In genomic region chr4:154499701-154500523, GRCm38 (mm10) we compare ENCODE assay signal across 8 mouse cellular contexts.
DNase-seq lines count a peak whose midpoint lies in the region; ATAC-seq lines count a peak whose summit lies in the region.

No protein-coding gene starts in this region.

- H3K4me2 ChIP-seq in forebrain, embryonic 12.5 days, result peak overlapping the region; percentile 41
- peak overlapping the region; percentile 32 for H3K4me2 ChIP-seq in heart, embryonic 13.5 days
- peak overlapping the region; percentile 38 for H3K4me2 ChIP-seq in kidney, embryonic 15.5 days
- peak overlapping the region; percentile 14; the same call in 1 of the 2 replicates for H3K4me2 ChIP-seq in midbrain, embryonic 11.5 days
- H3K4me2 ChIP-seq in stomach, embryonic 15.5 days, result peak overlapping the region; percentile 39

- H3K4me3 ChIP-seq in forebrain, embryonic 12.5 days (replicated peaks), result no peak overlapping the region
- H3K4me3 ChIP-seq in heart, embryonic 13.5 days, result no peak overlapping the region
- no peak overlapping the region for H3K4me3 ChIP-seq in kidney, embryonic 15.5 days (replicated peaks)
- H3K4me3 ChIP-seq in limb, embryonic 10.5 days, result peak overlapping the region; percentile 11; the same call in 1 of the 2 replicates
- H3K4me3 ChIP-seq in midbrain, embryonic 11.5 days (ENCODE audit: low read depth, low read length), result no peak overlapping the region
- H3K4me3 ChIP-seq in stomach, embryonic 15.5 days (replicated peaks), result peak overlapping the region; percentile 6; the same call in 1 of the 2 replicates

- 7% methylated on average over 28 of the region's 29 CpGs for WGBS in forebrain, embryonic 12.5 days
- WGBS in heart, embryonic 13.5 days, result 48% methylated on average over 29 of the region's 29 CpGs
- WGBS in kidney, embryonic 15.5 days, result 29% methylated on average over 29 of the region's 29 CpGs
- WGBS in limb, embryonic 10.5 days, result 51% methylated on average over 29 of the region's 29 CpGs
- 31% methylated on average over 29 of the region's 29 CpGs for whole genome bisulfite sequencing in midbrain, embryonic 11.5 days
- WGBS in stomach, embryonic 15.5 days, result 32% methylated on average over 29 of the region's 29 CpGs

- H3K4me1 ChIP-seq in forebrain, embryonic 12.5 days, result peaks cover 83% of the 10 kb centered on the region
- H3K4me1 ChIP-seq in heart, embryonic 13.5 days, result peaks cover 91% of the 10 kb centered on the region
- peaks cover 73% of the 10 kb centered on the region for H3K4me1 ChIP-seq in kidney, embryonic 15.5 days
- H3K4me1 ChIP-seq in limb, embryonic 10.5 days, result peaks cover 91% of the 10 kb centered on the region
- peaks cover 59% of the 10 kb centered on the region for H3K4me1 ChIP-seq in midbrain, embryonic 11.5 days (ENCODE audit: control insufficient read depth, insufficient read depth, low read length)
- H3K4me1 ChIP-seq in stomach, embryonic 15.5 days, result peaks cover 62% of the 10 kb centered on the region

- peak overlapping the region; percentile 94 for H3K27ac ChIP-seq in forebrain, embryonic 12.5 days
- H3K27ac ChIP-seq in heart, embryonic 13.5 days (replicated peaks), result peak overlapping the region; percentile 77
- H3K27ac ChIP-seq in kidney, embryonic 15.5 days, result peak overlapping the region; percentile 75
- no peak overlapping the region; the same call in 1 of the 2 replicates for H3K27ac ChIP-seq in limb, embryonic 10.5 days
- H3K27ac ChIP-seq in midbrain, embryonic 11.5 days (ENCODE audit: low read depth, low read length), result no peak overlapping the region
- H3K27ac ChIP-seq in stomach, embryonic 15.5 days, result peak overlapping the region; percentile 81

- no peaks in the 10 kb centered on the region for H3K36me3 ChIP-seq in forebrain, embryonic 12.5 days (replicated peaks)
- H3K36me3 ChIP-seq in heart, embryonic 13.5 days, result no peaks in the 10 kb centered on the region
- no peaks in the 10 kb centered on the region for H3K36me3 ChIP-seq in kidney, embryonic 15.5 days
- peaks cover 4% of the 10 kb centered on the region; the same call in 1 of the 2 replicates for H3K36me3 ChIP-seq in limb, embryonic 10.5 days
- H3K36me3 ChIP-seq in midbrain, embryonic 11.5 days (ENCODE audit: control insufficient read depth, insufficient read depth, low read length), result no peaks in the 10 kb centered on the region
- no peaks in the 10 kb centered on the region for H3K36me3 ChIP-seq in stomach, embryonic 15.5 days

- peaks cover 40% of the 10 kb centered on the region for H3K27me3 ChIP-seq in forebrain, embryonic 12.5 days
- peaks cover 43% of the 10 kb centered on the region for H3K27me3 ChIP-seq in heart, embryonic 13.5 days (replicated peaks)
- peaks cover 80% of the 10 kb centered on the region for H3K27me3 ChIP-seq in kidney, embryonic 15.5 days
- H3K27me3 ChIP-seq in limb, embryonic 10.5 days (ENCODE audit: low read depth, poor library complexity, severe bottlenecking), result peaks cover 25% of the 10 kb centered on the region
- H3K27me3 ChIP-seq in midbrain, embryonic 11.5 days (ENCODE audit: control insufficient read depth, insufficient read depth, low read length), result peaks cover 47% of the 10 kb centered on the region
- H3K27me3 ChIP-seq in stomach, embryonic 15.5 days (replicated peaks), result no peaks in the 10 kb centered on the region

- peak; percentile 62 for DNase-seq in cerebellum, adult 8-10 months
- DNase-seq in limb, embryonic 10.5 days (ENCODE audit: low spot score), result no peak
- DNase-seq in midbrain, embryonic 11.5 days (ENCODE audit: low spot score, missing footprints), result peak; percentile 93
- DNase-seq in thymus, postnatal 25 days, result no peak

- ATAC-seq in forebrain, embryonic 12.5 days (ENCODE audit: low FRiP score), result peak; percentile 84
- ATAC-seq in heart, embryonic 13.5 days (ENCODE audit: extremely low read depth, insufficient number of reproducible peaks, low FRiP score, low TSS enrichment), result no peak
- ATAC-seq in kidney, embryonic 15.5 days (replicated peaks; ENCODE audit: low FRiP score), result peak; percentile 78
- peak; percentile 70 for ATAC-seq in midbrain, embryonic 11.5 days (ENCODE audit: low FRiP score)
- ATAC-seq in stomach, embryonic 15.5 days (ENCODE audit: insufficient read depth, low FRiP score, low read depth), result peak; percentile 54; the same call in 1 of the 2 replicates

- no peaks in the 10 kb centered on the region for H3K9me3 ChIP-seq in forebrain, embryonic 12.5 days
- H3K9me3 ChIP-seq in heart, embryonic 13.5 days, result no peaks in the 10 kb centered on the region
- no peaks in the 10 kb centered on the region for H3K9me3 ChIP-seq in kidney, embryonic 15.5 days (replicated peaks)
- no peaks in the 10 kb centered on the region for H3K9me3 ChIP-seq in limb, embryonic 10.5 days (replicated peaks)
- H3K9me3 ChIP-seq in midbrain, embryonic 11.5 days (ENCODE audit: control insufficient read depth, low read length), result no peaks in the 10 kb centered on the region
- no peaks in the 10 kb centered on the region for H3K9me3 ChIP-seq in stomach, embryonic 15.5 days

- H3K9ac ChIP-seq in forebrain, embryonic 12.5 days, result peak overlapping the region; percentile 9; the same call in 1 of the 2 replicates
- H3K9ac ChIP-seq in heart, embryonic 13.5 days, result peak overlapping the region; percentile 63
- H3K9ac ChIP-seq in kidney, embryonic 15.5 days, result no peak overlapping the region
- 0 out of 2 replicates have a peak overlapping the region, but pooled peaks have one; percentile 3 for H3K9ac ChIP-seq in midbrain, embryonic 11.5 days (ENCODE audit: low read length)
- no peak overlapping the region for H3K9ac ChIP-seq in stomach, embryonic 15.5 days

Comparison
In these comparisons a context has a peak if more than half of its experiments do, and no peak if none do; other contexts are left out.
1. DNase-seq: peak in cerebellum, adult 8-10 months (single experiment) and midbrain, embryonic 11.5 days (single experiment); none in limb, embryonic 10.5 days (single experiment) and thymus, postnatal 25 days (single experiment).
2. H3K27ac ChIP-seq: peak in forebrain, embryonic 12.5 days (single experiment), heart, embryonic 13.5 days (single experiment), kidney, embryonic 15.5 days (single experiment) and stomach, embryonic 15.5 days (single experiment); none in limb, embryonic 10.5 days (single experiment) and midbrain, embryonic 11.5 days (single experiment).
3. H3K4me3 ChIP-seq: peak in limb, embryonic 10.5 days (single experiment) and stomach, embryonic 15.5 days (single experiment); none in forebrain, embryonic 12.5 days (single experiment), heart, embryonic 13.5 days (single experiment), kidney, embryonic 15.5 days (single experiment) and midbrain, embryonic 11.5 days (single experiment).
4. H3K9ac ChIP-seq: peak in forebrain, embryonic 12.5 days (single experiment), heart, embryonic 13.5 days (single experiment) and midbrain, embryonic 11.5 days (single experiment); none in kidney, embryonic 15.5 days (single experiment) and stomach, embryonic 15.5 days (single experiment).
5. Peak in every context shown above with its lines, with median percentiles within 50 percentile points of each other: H3K4me2 ChIP-seq.